Mouse (Mus musculus) Patski (cell line): ENCODE results near the gene Ttc30a2. TPM values are rescaled to one million over a fixed set of nuclear protein-coding genes. Genes with fewer than 3 reads are reported as not detected.
"Not testable (repeated sequence)": the region's sequence is repeated elsewhere in the genome, so short reads cannot be mapped to it uniquely, and the experiment has no call there.

Experiments
- ATAC-seq: fragments of 100-300 bp; one replicate; pipeline ENCODE4 v1.8.0; 2021
- CTCF ChIA-PET: fragments of 350-600 bp; sonication (Branson Sonifier 250); formaldehyde crosslinking; loops from one replicate; lab custom pipeline; 2022; ENCODE audit warnings: inconsistent platforms; lab: Charles Lee
- POLR2A ChIA-PET: fragments of 350-600 bp; sonication (Branson Sonifier 250); formaldehyde crosslinking; loops from one replicate; lab custom pipeline; 2022; ENCODE audit warnings: antibody characterized with exemption, inconsistent platforms; lab: Charles Lee
- DNase-seq: peaks from one replicate; pipeline ENCODE4 v3.0.0-alpha.2; 2011; ENCODE audit warnings: low read depth, low spot score
- H3K27me3 ChIP-seq: fragments of 371-371 bp; one replicate; pipeline ENCODE4 v1.5.1; 2021
- CTCF ChIP-seq: fragments of 100-300 bp; IDR thresholded peaks from one replicate; pipeline ENCODE4 v1.5.1; 2021
- in situ Hi-C: fragments of 300-500 bp; cut with MboI; formaldehyde crosslinking; loops from 3 replicates; pipeline ENCODE4 v1.11.1; 2018; ENCODE audit warnings: low pct_unique_long_range_greater_than_20kb, mixed read lengths
- polyA plus RNA-seq: library from polyadenylated mRNA; unstranded; gene quantifications from one replicate; pipeline ENCODE4 v1.2.3, GENCODE M21; 2021

Ttc30a2 gene
- polyA plus RNA-seq, 1 experiment from 2014 or later = 1.4 TPM

DNA sequence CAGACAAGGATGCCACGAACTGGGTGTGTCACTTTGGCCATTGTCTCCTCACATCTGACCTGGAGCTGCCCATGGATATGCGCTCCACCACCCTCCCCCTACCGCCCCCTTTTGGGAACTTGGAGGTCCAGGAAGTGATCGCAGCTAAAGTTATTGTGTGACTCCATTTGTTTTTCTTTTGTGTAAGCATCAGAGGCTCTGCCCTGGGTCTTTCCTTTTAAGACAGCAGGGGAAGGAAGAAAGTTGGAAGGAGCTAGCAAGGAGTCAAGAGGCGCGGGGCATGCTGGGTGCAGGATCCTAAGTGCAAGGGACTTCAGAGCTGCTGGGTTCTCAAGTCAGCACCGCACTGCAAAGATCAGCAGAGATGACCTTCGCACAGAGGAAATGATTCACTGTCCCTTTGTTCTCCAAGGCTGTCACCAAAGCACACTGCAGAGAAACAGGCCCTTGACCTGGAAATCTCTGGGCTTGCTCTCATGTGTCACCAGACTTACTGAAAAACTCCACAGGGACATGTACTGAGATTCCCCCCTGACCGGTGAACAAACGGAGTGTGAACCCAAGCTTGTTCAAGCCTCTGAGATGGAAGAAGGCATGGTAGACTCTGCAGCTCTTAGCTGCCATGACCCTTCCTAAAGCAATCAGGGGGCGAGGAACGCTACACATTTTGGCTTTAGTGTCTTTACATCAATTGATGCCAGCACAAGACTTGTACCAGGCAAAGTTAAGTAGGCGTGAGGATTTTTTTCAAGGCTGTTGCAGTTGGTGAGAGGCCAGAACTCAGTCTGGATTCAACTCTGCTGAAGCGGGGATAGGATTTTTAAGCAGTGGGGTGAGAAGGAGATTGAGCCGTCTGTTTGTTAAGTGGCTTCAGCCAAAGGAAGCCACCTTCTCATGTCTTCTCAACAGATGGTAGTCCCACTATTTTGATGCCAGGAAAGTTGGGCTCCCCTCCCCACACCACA, 17.3 kb downstream of the Ttc30a2 start:
- DNase-seq (no peak), ATAC-seq (no peak)
- H3K27me3 ChIP-seq = peaks cover 20% of the 10 kb centered on the region
- no peak for TF ChIP-seq CTCF
- POLR2A ChIA-PET = no interaction called here
- in situ Hi-C loops = no loop called here
- CTCF ChIA-PET = no interaction called here

GRCm38 (mm10) chr2:75959850-75960365, 18.1 kb downstream of the Ttc30a2 start:
- ATAC-seq (no peak), DNase-seq (no peak)
- H3K27me3 ChIP-seq = peaks cover 20% of the 10 kb centered on the region
- ChIA-PET CTCF (no interaction called here), POLR2A (no interaction called here)
- TF ChIP-seq CTCF = no peak
- in situ Hi-C loops = no loop called here

DNA sequence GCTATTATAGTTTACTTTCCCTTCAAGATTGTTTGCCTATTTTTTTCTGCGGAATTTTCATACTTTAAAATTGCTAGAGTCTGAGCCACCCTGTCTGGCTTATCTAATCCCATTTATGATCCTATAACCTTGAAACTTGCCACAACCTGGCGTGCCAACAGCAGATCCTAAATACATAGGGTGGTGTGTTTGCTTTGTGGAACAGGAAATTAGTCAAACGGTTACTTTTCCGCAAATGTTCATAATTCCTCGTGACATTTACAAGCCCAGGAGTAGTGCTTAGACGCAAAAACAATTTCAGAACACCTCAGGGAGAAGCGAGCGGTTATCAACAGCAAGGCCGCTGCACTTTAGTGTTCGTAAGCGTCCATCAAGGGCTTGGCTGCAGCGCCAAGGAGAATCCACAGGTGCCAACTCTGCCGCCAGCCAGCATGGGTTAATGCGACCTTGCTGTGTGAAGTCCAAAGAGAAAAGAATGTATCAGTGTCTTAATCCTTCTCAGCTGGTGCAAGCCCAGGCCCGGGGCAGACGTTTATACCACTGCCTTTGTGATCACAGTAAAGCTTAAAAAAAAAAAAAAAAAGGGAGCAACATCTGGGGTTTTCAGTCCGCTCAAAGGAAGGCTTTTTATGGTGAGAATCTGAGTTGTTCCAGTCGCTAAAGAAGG, 18.7 kb downstream of the Ttc30a2 start:
- TF ChIP-seq CTCF = no peak
- CTCF ChIA-PET = no interaction called here
- DNase-seq (no peak), ATAC-seq (no peak)
- in situ Hi-C loops = no loop called here
- POLR2A ChIA-PET = no interaction called here
- H3K27me3 ChIP-seq = peaks cover 20% of the 10 kb centered on the region

DNA sequence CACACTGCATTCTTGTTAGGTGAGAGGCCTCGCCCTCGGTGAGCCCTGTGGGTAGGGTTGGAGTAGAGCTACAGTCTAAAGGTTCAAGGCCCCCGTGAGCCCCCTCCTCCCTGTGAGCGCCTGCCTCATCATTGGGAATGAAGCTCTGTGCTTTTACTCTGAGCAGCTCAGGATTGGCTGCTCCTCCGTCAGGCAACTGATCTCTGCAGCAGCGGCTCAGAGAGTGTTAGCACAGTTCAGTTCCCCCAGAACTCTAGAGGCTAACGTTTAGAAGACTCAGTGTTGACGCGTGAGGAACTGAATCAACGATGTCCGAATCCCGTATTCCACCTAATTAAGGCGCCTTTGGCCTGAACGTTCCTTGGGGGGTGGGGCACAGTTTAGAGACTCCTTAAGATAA, 22.3 kb downstream of the Ttc30a2 start:
- CTCF ChIA-PET = no interaction called here
- H3K27me3 ChIP-seq = peaks cover 25% of the 10 kb centered on the region
- TF ChIP-seq CTCF = no peak
- POLR2A ChIA-PET = no interaction called here
- ATAC-seq (no peak), DNase-seq (no peak)
- in situ Hi-C loops = no loop called here

- in situ Hi-C loops = no loop called here
- ATAC-seq (no peak), DNase-seq (no peak)
- ChIA-PET CTCF (interaction anchor here (1.7 kb wide), 1 partner anchor 10 kb away, joined by 8 read pairs; no protein-coding TSS in a partner anchor), POLR2A (no interaction called here)
- H3K27me3 ChIP-seq = peaks cover 17% of the 10 kb centered on the region
- TF ChIP-seq CTCF = no peak
Measured at GRCm38 (mm10) chr2:75953320-75953719, 24.6 kb downstream of the Ttc30a2 start.

DNA sequence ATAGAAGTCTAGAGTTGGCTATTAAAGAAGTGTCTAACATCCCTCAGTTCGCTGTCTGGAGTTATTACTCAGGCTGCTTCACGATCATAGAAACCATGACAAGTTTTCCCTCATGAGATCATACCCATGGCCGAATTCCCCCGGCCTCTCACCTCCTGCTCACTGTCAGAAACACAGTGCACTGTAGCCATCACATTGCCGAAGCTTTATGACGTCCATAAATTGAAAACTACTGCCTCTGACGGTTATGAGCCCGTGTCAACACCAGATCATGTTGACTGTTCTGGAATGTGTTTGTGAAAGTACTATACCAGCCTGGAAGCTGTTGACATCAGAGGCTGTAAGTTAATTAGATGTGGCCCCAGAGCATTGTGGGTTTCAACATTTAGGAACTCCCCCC, 27.3 kb downstream of the Ttc30a2 start:
- in situ Hi-C loops = no loop called here
- POLR2A ChIA-PET = no interaction called here
- DNase-seq = no peak
- CTCF ChIA-PET = no interaction called here
- TF ChIP-seq CTCF = no peak
- no peak for ATAC-seq
- H3K27me3 ChIP-seq = peaks cover 28% of the 10 kb centered on the region

- CTCF ChIA-PET = no interaction called here
- DNase-seq (peak; percentile 39), ATAC-seq (peak; percentile 92)
- POLR2A ChIA-PET = no interaction called here
- H3K27me3 ChIP-seq = peaks cover 16% of the 10 kb centered on the region
- in situ Hi-C loops = no loop called here
- TF ChIP-seq CTCF = no peak
Measured at GRCm38 (mm10) chr2:75938117-75939063, 39.6 kb downstream of the Ttc30a2 start, which contains the start of gene Ttc30b. Gene Ttc30b (minus strand): TSS chr2:75938585.

- in situ Hi-C loops, H3K27me3 ChIP-seq, POLR2A ChIA-PET, DNase-seq, ATAC-seq, CTCF ChIA-PET: not testable (repeated sequence)
Measured at GRCm38 (mm10) chr2:75937520-75938116, 40.4 kb downstream of the Ttc30a2 start.

GRCm38 (mm10) chr2:75936685-75937084, 41.3 kb downstream of the Ttc30a2 start:
- H3K27me3 ChIP-seq, ATAC-seq, DNase-seq, POLR2A ChIA-PET, CTCF ChIA-PET, in situ Hi-C loops: not testable (repeated sequence)
